Mouse (Mus musculus) bone marrow macrophage, adult 2 months (primary cell): ENCODE measurements around the gene Skap1. TPM values are rescaled to one million over a fixed set of nuclear protein-coding genes. Genes with fewer than 3 reads are reported as not detected.
A peak's percentile ranks its signal among the peaks of the same experiment; 100 is the strongest.
"Not testable (repeated sequence)": the region's sequence is repeated elsewhere in the genome, so short reads cannot be mapped to it uniquely, and the experiment has no call there.

Source experiments
- H3K27ac ChIP-seq: 2 replicates; pipeline ENCODE4 v1.5.1; 2012; ENCODE audit warnings: low read depth, low read length; ENCODE audit not compliant: insufficient read depth
- H3K4me1 ChIP-seq: 2 replicates; pipeline ENCODE4 v1.6.1; 2012; ENCODE audit warnings: low read length; ENCODE audit not compliant: control insufficient read depth, insufficient read depth
- H3K4me3 ChIP-seq: 2 replicates; pipeline ENCODE4 v1.5.1; 2012; ENCODE audit warnings: mild to moderate bottlenecking, low read length, moderate library complexity; ENCODE audit not compliant: insufficient read depth
- CTCF ChIP-seq: IDR thresholded peaks from 2 replicates; pipeline ENCODE4 v1.5.1; 2012; ENCODE audit warnings: low read depth, mild to moderate bottlenecking, low read length, moderate library complexity
- POLR2A ChIP-seq: IDR thresholded peaks from 2 replicates; pipeline ENCODE4 v1.6.1; 2012; ENCODE audit warnings: mild to moderate bottlenecking, low read depth, low read length, borderline replicate concordance
- polyA plus RNA-seq: library from polyadenylated mRNA; stranded (reverse); fragments of >200 nt; gene quantifications from 2 replicates; pipeline ENCODE4 v1.2.4, GENCODE M21; 2012; ENCODE audit not compliant: missing spikeins, insufficient read depth, insufficient read length

Gene Skap1
- polyA plus RNA-seq, 1 experiment: not detected

DNA sequence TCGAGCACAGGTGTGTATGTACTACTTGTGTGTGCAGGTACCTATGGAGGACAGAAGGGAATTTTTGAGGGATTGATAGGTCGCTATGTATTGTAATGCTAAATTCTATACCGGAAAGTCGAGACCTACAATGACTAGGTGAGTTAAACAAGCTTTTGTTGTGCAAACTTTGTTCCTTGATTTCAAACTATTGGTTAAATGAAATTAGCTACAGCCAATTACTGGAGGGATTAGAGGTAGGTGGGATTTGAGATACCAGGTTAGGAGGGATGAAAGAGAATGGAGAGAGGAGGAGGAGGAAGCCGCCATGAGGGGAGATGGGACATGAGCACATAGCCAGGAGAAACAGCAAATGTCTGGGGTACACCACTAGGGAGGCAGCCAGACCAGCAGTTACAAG lies 315.9 kb downstream of the Skap1 start:
- H3K27ac ChIP-seq: no peak overlapping the region
- H3K4me3 ChIP-seq: no peak overlapping the region
- peaks cover 5% of the 10 kb centered on the region for H3K4me1 ChIP-seq
- no peak for TF ChIP-seq CTCF
- no peak for TF ChIP-seq POLR2A

DNA sequence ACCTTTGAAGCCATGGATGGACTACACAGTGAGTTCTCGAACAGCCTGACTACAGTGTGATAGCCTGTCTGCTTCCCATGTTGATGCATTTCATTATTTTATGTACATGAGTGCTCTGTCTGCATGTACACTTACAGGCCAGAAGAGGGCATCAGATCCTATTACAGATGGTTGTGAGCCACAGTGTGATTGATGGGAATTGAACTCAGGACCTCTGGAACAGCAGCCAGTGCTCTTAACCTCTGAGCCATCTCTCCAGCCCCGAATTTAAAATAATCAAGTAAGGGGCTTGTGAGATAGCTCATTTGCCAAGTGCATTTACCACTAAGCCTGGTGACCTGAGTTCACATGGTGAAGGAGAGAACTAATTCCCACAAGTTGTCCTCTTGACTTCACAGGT lies 317.0 kb downstream of the Skap1 start:
- Histone ChIP-seq H3K27ac (no peak overlapping the region), H3K4me1 (no peaks in the 10 kb centered on the region), H3K4me3 (no peak overlapping the region)
- TF ChIP-seq POLR2A (no peak), CTCF (no peak)

DNA sequence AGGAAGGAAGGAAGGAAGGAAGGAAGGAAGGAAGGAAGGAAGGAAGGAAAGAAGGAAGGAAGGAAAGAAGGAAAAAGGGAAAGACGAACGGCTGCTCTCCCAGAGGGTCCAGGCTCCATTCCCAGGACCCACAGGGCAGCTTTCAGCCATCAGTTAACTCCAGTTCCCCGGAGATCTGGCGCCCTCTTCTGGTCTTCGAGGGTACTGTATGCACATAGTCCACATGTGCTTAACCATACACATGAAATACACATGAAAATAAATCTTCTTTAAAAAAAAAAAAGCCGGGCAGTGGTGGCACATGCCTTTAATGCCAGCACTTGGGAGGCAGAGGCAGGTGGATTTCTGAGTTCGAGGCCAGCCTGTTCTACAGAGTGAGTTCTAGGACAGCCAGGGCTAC lies 320.5 kb downstream of the Skap1 start:
- not testable (repeated sequence) for H3K4me3 ChIP-seq, H3K4me1 ChIP-seq, H3K27ac ChIP-seq
- TF ChIP-seq CTCF: peak; percentile 59; the same call in 1 of the 2 replicates

DNA sequence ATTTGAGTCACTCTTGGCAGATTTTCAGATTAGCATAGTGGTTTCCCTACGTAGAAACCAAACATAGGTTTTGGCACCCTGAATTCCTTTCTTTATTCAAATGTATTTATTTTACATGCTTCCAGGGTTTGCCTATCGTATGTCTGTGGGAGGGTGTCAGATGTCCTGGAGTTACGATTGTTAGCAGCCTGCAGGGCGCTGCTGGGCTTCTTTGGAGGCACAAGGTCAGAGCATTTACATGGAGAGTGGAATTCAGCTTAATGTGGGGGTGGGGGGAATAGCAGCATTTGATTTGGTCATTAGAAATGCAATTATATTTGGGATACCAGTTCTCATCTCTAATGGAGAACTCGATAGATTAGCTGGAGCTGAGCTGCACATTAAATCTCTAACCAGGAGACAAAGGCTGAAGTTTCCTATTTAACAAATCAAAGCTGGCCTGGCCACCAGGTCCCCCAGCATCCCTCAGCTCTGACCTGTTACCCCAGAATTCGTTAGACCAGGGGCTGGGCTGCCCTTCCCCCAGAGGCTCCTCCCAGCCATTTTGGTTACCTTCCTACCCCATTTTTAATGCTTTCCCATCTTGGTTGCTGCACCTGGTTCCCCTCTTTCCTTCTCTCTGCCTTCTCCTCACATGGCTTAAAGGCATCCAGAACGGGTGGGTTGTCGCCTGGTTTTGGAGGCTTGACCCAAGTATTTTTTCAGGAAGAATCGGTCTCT lies 322.5 kb downstream of the Skap1 start:
- no peak for TF ChIP-seq CTCF
- TF ChIP-seq POLR2A: no peak
- peaks cover 11% of the 10 kb centered on the region; the same call in 1 of the 2 replicates for H3K4me1 ChIP-seq
- no peak overlapping the region for H3K4me3 ChIP-seq
- no peak overlapping the region for H3K27ac ChIP-seq

DNA sequence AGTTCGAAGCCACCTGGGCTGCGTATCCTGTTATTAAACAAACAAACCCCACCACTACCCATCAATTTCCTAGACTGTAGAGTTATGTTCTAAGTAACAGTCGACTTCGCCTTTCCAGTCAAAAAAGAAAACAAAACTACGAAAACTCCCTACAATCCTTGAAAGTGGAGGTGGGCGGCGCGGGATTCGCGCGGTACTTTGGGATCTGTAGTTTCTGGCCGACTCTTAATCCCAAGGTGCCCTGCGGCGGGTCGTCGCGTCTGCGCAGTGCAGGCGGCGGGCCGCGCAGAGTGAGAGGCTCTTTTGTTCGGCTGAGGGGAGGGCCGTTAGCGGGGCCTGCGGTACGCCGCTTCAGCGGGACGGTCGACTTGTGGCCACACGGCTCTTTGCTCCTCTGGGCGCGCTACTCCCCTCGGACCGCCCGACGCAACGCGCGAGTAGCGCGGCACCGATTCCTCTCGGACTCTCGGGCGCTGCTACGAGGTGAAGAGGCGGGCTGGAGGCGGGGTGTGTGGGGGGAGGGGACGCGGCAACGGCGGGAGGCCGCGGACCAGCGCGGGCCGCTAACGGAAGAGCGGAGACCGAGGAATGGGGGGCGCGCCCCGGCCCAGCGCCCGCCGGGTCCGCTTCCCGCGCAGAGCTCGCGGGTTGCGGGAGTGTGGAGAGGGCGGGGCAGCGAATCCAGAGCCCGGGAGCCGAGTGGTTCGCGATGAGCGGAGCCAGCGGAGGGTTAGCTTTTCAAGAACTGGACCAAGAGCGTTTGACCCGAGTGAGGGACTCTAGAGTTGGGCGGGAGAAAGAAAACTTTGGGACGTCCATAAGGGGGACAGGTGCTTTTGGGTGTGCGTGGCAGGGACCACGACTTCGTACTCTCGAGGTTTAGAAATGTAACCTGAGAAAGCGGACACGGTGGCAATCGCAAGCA lies 324.7 kb downstream of the Skap1 start, which contains the start of gene Cbx1:
Gene Cbx1, plus strand, starts transcription at position 257 of the 925 bp plus-strand sequence.
- Histone ChIP-seq H3K4me3 (peak within 1 kb of the TSS; percentile 84), H3K4me1 (peaks cover 23% of the 10 kb centered on the region), H3K27ac (peak within 1 kb of the TSS; percentile 86)
- TF ChIP-seq CTCF: no peak
- no peak for TF ChIP-seq POLR2A

DNA sequence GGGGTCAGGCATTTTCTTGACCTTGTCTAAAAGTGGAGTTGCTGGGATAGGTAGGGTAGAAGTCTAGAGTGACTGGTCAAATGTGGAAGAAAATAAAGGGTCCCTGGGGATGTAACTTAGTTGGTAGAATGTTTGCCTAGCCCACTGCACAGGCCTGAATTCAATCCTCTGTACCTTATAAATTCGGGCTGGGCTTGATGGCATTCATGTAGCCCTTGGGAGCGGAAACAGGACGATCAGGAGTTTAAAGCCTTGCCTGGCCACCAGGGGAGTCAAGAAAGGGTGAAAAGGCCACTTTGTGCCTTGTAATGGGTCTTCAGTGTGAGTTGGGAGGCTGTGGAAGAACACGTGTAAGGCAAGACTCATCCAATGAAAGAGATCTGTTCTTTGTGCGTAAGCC lies 325.6 kb downstream of the Skap1 start:
- TF ChIP-seq POLR2A (no peak), CTCF (no peak)
- Histone ChIP-seq H3K4me1 (peaks cover 23% of the 10 kb centered on the region), H3K27ac (peak overlapping the region; percentile 86; the same call in 1 of the 2 replicates), H3K4me3 (peak overlapping the region; percentile 84)

DNA sequence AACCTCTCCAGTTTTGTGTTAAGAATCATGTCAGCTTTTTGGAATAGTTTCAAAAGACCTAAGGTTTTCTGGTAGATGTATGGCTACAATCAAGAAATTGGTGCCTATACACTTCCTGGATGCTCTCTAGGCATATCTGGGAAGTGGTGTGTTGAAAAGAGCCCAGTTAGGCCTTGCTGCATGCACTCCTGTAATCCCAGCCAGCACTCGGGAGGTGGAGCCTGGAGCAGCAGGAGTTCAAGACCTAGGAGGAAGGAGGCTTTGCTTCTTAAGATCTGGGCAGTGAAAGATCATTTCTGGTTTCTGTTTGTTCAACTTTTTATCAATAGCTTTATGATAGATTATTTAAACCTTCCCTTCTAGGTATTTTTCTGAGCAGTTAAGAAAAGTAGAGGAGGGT lies 326.3 kb downstream of the Skap1 start:
- TF ChIP-seq POLR2A: no peak
- TF ChIP-seq CTCF: no peak
- peaks cover 23% of the 10 kb centered on the region for H3K4me1 ChIP-seq
- H3K4me3 ChIP-seq: peak overlapping the region; percentile 11; the same call in 1 of the 2 replicates
- no peak overlapping the region for H3K27ac ChIP-seq

DNA sequence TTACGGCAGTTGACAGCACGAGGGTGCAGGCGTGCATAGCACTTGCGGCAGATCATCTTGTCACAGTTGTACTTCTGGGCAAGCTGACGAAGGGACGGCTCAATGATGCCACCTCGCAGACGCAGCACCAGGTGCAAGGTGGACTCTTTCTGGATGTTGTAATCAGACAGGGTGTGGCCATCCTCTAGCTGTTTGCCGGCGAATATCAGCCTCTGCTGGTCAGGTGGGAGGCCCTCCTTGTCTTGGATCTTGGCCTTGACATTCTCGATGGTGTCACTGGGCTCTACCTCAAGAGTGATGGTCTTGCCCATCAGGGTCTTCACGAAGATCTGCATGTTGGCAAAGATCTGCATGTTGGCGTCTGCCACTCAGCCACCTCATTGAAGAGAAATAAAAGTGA lies 331.1 kb downstream of the Skap1 start:
- H3K4me3 ChIP-seq: no peak overlapping the region
- H3K4me1 ChIP-seq: peaks cover 23% of the 10 kb centered on the region
- TF ChIP-seq CTCF (no peak), POLR2A (no peak)
- no peak overlapping the region for H3K27ac ChIP-seq

DNA sequence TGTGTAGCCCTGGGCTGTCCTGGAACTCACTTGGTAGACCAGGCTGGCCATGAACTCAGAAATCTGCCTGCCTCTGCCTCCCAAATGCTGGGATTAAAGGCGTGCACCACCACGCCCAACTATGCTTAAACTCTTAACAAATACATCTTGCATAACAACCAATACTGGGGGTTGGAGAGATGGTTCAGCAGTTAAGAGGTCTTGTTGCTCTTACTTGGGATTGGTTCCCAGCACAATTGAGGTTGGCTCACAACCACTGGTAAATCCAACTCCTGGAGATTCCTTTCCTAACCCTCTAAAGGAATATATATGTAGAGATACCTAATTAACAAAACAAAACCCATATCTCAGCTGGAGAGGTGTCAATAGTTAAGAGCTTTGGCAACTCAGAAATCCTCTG lies 331.7 kb downstream of the Skap1 start:
- Histone ChIP-seq H3K4me1 (peaks cover 19% of the 10 kb centered on the region), H3K27ac (no peak overlapping the region)
- TF ChIP-seq POLR2A: no peak

DNA sequence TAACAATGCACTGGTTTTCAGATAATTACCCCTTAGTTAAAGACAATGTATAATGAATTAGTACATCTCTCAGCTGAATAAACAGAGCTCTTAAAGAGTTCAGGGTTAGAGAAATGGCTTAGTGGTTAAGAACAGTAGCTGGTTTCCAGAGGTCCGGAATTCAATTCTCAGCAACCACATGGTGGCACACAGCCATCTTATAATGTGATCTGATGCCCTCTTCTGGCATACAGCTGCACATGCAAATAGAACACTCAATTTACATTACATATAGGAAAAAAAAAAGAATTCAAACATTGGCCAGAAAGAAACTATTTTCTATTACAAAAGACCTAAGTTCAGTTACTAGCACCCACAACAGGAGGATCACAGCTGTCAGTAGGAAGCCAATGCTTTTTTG lies 332.2 kb downstream of the Skap1 start:
- TF ChIP-seq POLR2A: no peak
- TF ChIP-seq CTCF: no peak
- Histone ChIP-seq H3K4me3 (no peak overlapping the region), H3K4me1 (peaks cover 18% of the 10 kb centered on the region), H3K27ac (no peak overlapping the region)

More for the DNA sequence above, 331.7 kb downstream of the Skap1 start:
- no peak overlapping the region for H3K4me3 ChIP-seq
